Mouse (Mus musculus) lung, embryonic 14.5 days (tissue): ENCODE data around the gene Ankef1. TPM values are rescaled to one million over a fixed set of nuclear protein-coding genes. Genes with fewer than 3 reads are reported as not detected.

ENCODE experiments used
- ATAC-seq: fragments of 200-750 bp; cut with Nextera tagmentation; 2 replicates; pipeline ENCODE4 v1.8.0; 2017; ENCODE audit warnings: mild to moderate bottlenecking, moderate TSS enrichment, moderate library complexity; ENCODE audit not compliant: insufficient read depth
- DNase-seq: peaks from one replicate; pipeline ENCODE4 v3.0.0-alpha.2; 2015
- H3K27ac ChIP-seq: fragments of 300-500 bp; sonication (generic); 2 replicates; pipeline ENCODE4 v1.5.1; 2014; ENCODE audit warnings: low read depth, mild to moderate bottlenecking, moderate library complexity
- H3K27me3 ChIP-seq: fragments of 300-500 bp; sonication (generic); 2 replicates; pipeline ENCODE4 v1.6.1; 2014; ENCODE audit warnings: low read length, control low read depth; ENCODE audit not compliant: insufficient read depth
- H3K36me3 ChIP-seq: fragments of 300-500 bp; sonication (generic); 2 replicates; pipeline ENCODE4 v1.6.1; 2014; ENCODE audit warnings: control low read depth; ENCODE audit not compliant: insufficient read depth
- H3K4me1 ChIP-seq: fragments of 300-500 bp; sonication (generic); 2 replicates; pipeline ENCODE4 v1.6.1; 2014; ENCODE audit warnings: antibody characterized with exemption, control low read depth; ENCODE audit not compliant: insufficient read depth
- H3K4me2 ChIP-seq: fragments of 300-500 bp; sonication (generic); 2 replicates; pipeline ENCODE4 v1.6.1; 2014; ENCODE audit warnings: mild to moderate bottlenecking
- H3K4me3 ChIP-seq: fragments of 300-500 bp; sonication (generic); 2 replicates; pipeline ENCODE4 v1.5.1; 2014; ENCODE audit warnings: low read depth, low read length
- H3K9ac ChIP-seq: fragments of 300-500 bp; sonication (generic); 2 replicates; pipeline ENCODE4 v1.6.1; 2014
- H3K9me3 ChIP-seq: fragments of 300-500 bp; sonication (generic); 2 replicates; pipeline ENCODE4 v1.6.1; 2016; ENCODE audit warnings: low read depth, low read length, control low read depth
- CTCF ChIP-seq: IDR thresholded peaks from 2 replicates; pipeline ENCODE4 v1.5.1; 2016; ENCODE audit warnings: antibody characterized with exemption, low read depth
- WGBS: fragments of 180-500 bp; shearing (Covaris S2); extraction: QIAGEN DNeasy Blood & Tissue Kit; methylation state at CpG from one replicate; pipeline ENCODE4 v1.1.7; 2014; 5-methylcytosine and 5-hydroxymethylcytosine counted together
- polyA plus RNA-seq: library from polyadenylated mRNA; unstranded; fragments of >200 nt; fragmentation: Nextera tagmentation; extraction: Ambion mirVana; gene quantifications from 2 replicates; pipeline ENCODE4 v1.2.1, GENCODE M21; 2014

The Ankef1 gene
- polyA plus RNA-seq, result 0.16 and 0.39 TPM in 2 replicates

GRCm38 (mm10) chr2:136501651-136502050 is at the start of gene Ankef1:
Gene Ankef1 (plus strand): TSS chr2:136501910.
- DNase-seq (no peak), ATAC-seq (no peak)
- Histone ChIP-seq H3K4me3 (no peak within 1 kb of the TSS), H3K4me1 (no peaks in the 10 kb centered on the region), H3K4me2 (no peak within 1 kb of the TSS), H3K9me3 (no peaks in the 10 kb centered on the region), H3K9ac (no peak within 1 kb of the TSS), H3K27ac (no peak within 1 kb of the TSS), H3K27me3 (no peaks in the 10 kb centered on the region), H3K36me3 (no peaks in the 10 kb centered on the region)
- WGBS, result 89% methylated on average over 1 of the region's 1 CpGs
- no peak for TF ChIP-seq CTCF

- no peak for ATAC-seq
- TF ChIP-seq CTCF, result no peak
- no peak overlapping the region for H3K4me2 ChIP-seq
These were observed 45.2 kb upstream of the Ankef1 start for GRCm38 (mm10) chr2:136456468-136456867.

GRCm38 (mm10) chr2:136456875-136457274 is 44.8 kb upstream of the Ankef1 start:
- no peaks in the 10 kb centered on the region for H3K9me3 ChIP-seq
- no peak for TF ChIP-seq CTCF
- no peaks in the 10 kb centered on the region for H3K4me1 ChIP-seq
- H3K4me2 ChIP-seq, result no peak overlapping the region
- no peaks in the 10 kb centered on the region for H3K36me3 ChIP-seq
- no peak for DNase-seq
- no peak for ATAC-seq
- no peaks in the 10 kb centered on the region for H3K27me3 ChIP-seq
- 44% methylated on average over 3 of the region's 3 CpGs for WGBS
- H3K9ac ChIP-seq, result no peak overlapping the region
- no peak overlapping the region for H3K4me3 ChIP-seq
- H3K27ac ChIP-seq, result no peak overlapping the region

More at GRCm38 (mm10) chr2:136456468-136456867, 45.2 kb upstream of the Ankef1 start:
- no peak overlapping the region for H3K9ac ChIP-seq
- H3K4me3 ChIP-seq, result no peak overlapping the region
- no peak for DNase-seq
- H3K27ac ChIP-seq, result no peak overlapping the region
- WGBS, result 28% methylated on average over 2 of the region's 2 CpGs
- H3K9me3 ChIP-seq, result no peaks in the 10 kb centered on the region
- no peaks in the 10 kb centered on the region for H3K27me3 ChIP-seq
- H3K36me3 ChIP-seq, result no peaks in the 10 kb centered on the region
- no peaks in the 10 kb centered on the region for H3K4me1 ChIP-seq

- no peaks in the 10 kb centered on the region for H3K36me3 ChIP-seq
- H3K27ac ChIP-seq, result no peak overlapping the region
- no peak overlapping the region for H3K4me2 ChIP-seq
- H3K9me3 ChIP-seq, result no peaks in the 10 kb centered on the region
- H3K9ac ChIP-seq, result no peak overlapping the region
- 41% methylated on average over 3 of the region's 3 CpGs for WGBS
- TF ChIP-seq CTCF, result no peak
- ATAC-seq (no peak), DNase-seq (no peak)
- H3K4me3 ChIP-seq, result no peak overlapping the region
- no peaks in the 10 kb centered on the region for H3K27me3 ChIP-seq
- no peaks in the 10 kb centered on the region for H3K4me1 ChIP-seq
These were observed 24.1 kb upstream of the Ankef1 start for GRCm38 (mm10) chr2:136477656-136478055.

GRCm38 (mm10) chr2:136482269-136482668 is 19.4 kb upstream of the Ankef1 start:
- H3K27ac ChIP-seq, result no peak overlapping the region
- no peak for TF ChIP-seq CTCF
- H3K27me3 ChIP-seq, result no peaks in the 10 kb centered on the region
- H3K36me3 ChIP-seq, result no peaks in the 10 kb centered on the region
- no peak overlapping the region for H3K4me3 ChIP-seq
- WGBS, result 64% methylated on average over 5 of the region's 5 CpGs
- no peaks in the 10 kb centered on the region for H3K4me1 ChIP-seq
- ATAC-seq, result no peak
- H3K9ac ChIP-seq, result no peak overlapping the region
- no peaks in the 10 kb centered on the region for H3K9me3 ChIP-seq
- DNase-seq, result no peak
- H3K4me2 ChIP-seq, result no peak overlapping the region

GRCm38 (mm10) chr2:136483058-136483457 is 18.7 kb upstream of the Ankef1 start:
- DNase-seq (no peak), ATAC-seq (no peak)
- no peaks in the 10 kb centered on the region for H3K4me1 ChIP-seq
- no peak overlapping the region for H3K4me2 ChIP-seq
- H3K9me3 ChIP-seq, result no peaks in the 10 kb centered on the region
- no peaks in the 10 kb centered on the region for H3K27me3 ChIP-seq
- 79% methylated on average over 3 of the region's 3 CpGs for WGBS
- no peak overlapping the region for H3K4me3 ChIP-seq
- H3K27ac ChIP-seq, result no peak overlapping the region
- H3K9ac ChIP-seq, result no peak overlapping the region
- TF ChIP-seq CTCF, result no peak
- no peaks in the 10 kb centered on the region for H3K36me3 ChIP-seq

- ATAC-seq (no peak), DNase-seq (no peak)
- no peaks in the 10 kb centered on the region for H3K4me1 ChIP-seq
- H3K4me2 ChIP-seq, result no peak overlapping the region
- 60% methylated on average over 3 of the region's 3 CpGs for WGBS
- H3K36me3 ChIP-seq, result no peaks in the 10 kb centered on the region
- TF ChIP-seq CTCF, result no peak
- no peak overlapping the region for H3K9ac ChIP-seq
- H3K9me3 ChIP-seq, result no peaks in the 10 kb centered on the region
- H3K4me3 ChIP-seq, result no peak overlapping the region
- no peaks in the 10 kb centered on the region for H3K27me3 ChIP-seq
- no peak overlapping the region for H3K27ac ChIP-seq
These were observed 16.8 kb upstream of the Ankef1 start for GRCm38 (mm10) chr2:136484955-136485354.

- ATAC-seq (peak; percentile 20; the same call in 1 of the 2 replicates), DNase-seq (no peak)
- Histone ChIP-seq H3K9ac (no peak overlapping the region), H3K4me1 (no peaks in the 10 kb centered on the region), H3K9me3 (no peaks in the 10 kb centered on the region), H3K36me3 (no peaks in the 10 kb centered on the region), H3K4me3 (no peak overlapping the region), H3K27ac (no peak overlapping the region), H3K27me3 (no peaks in the 10 kb centered on the region), H3K4me2 (peak overlapping the region; percentile 40; the same call in 1 of the 2 replicates)
- TF ChIP-seq CTCF, result no peak
- 91% methylated on average over 1 of the region's 1 CpGs for WGBS
These were observed 16.3 kb upstream of the Ankef1 start for GRCm38 (mm10) chr2:136485401-136485800.
